Mouse (Mus musculus) embryonic facial prominence, embryonic 14.5 days (tissue): ENCODE measurements around the gene Cdk11b. TPM values are rescaled to one million over a fixed set of nuclear protein-coding genes. Genes with fewer than 3 reads are reported as not detected.

Source experiments
- ATAC-seq: fragments of 200-750 bp; cut with Nextera tagmentation; 2 replicates; pipeline ENCODE4 v1.8.0; 2017; ENCODE audit warnings: low read depth, moderate number of reproducible peaks, moderate TSS enrichment
- DNase-seq: peaks from one replicate; pipeline ENCODE4 v3.0.0-alpha.2; 2015; ENCODE audit warnings: low spot score
- H3K27ac ChIP-seq: fragments of 300-500 bp; sonication (generic); replicated peaks from 2 replicates; pipeline ENCODE4 v1.5.1; 2014; ENCODE audit warnings: low read depth, mild to moderate bottlenecking, low read length, moderate library complexity
- H3K27me3 ChIP-seq: fragments of 300-500 bp; sonication (generic); replicated peaks from 2 replicates; pipeline ENCODE4 v1.6.1; 2014; ENCODE audit warnings: low read length; ENCODE audit not compliant: control insufficient read depth, insufficient read depth
- H3K36me3 ChIP-seq: fragments of 300-500 bp; sonication (generic); 2 replicates; pipeline ENCODE4 v1.6.1; 2014; ENCODE audit warnings: low read length, mixed read lengths; ENCODE audit not compliant: control insufficient read depth, insufficient read depth
- H3K4me1 ChIP-seq: fragments of 300-500 bp; sonication (generic); 2 replicates; pipeline ENCODE4 v1.6.1; 2014; ENCODE audit warnings: antibody characterized with exemption, low read length; ENCODE audit not compliant: control insufficient read depth, insufficient read depth
- H3K4me2 ChIP-seq: fragments of 300-500 bp; sonication (generic); 2 replicates; pipeline ENCODE4 v1.6.1; 2014; ENCODE audit warnings: low read depth, mild to moderate bottlenecking, low read length, moderate library complexity, mixed read lengths
- H3K4me3 ChIP-seq: fragments of 300-500 bp; sonication (generic); 2 replicates; pipeline ENCODE4 v1.5.1; 2014; ENCODE audit warnings: low read depth, mild to moderate bottlenecking, low read length
- H3K9ac ChIP-seq: fragments of 300-500 bp; sonication (generic); 2 replicates; pipeline ENCODE4 v1.6.1; 2014; ENCODE audit warnings: low read depth, mild to moderate bottlenecking, low read length, moderate library complexity, mixed read lengths
- H3K9me3 ChIP-seq: fragments of 300-500 bp; sonication (generic); 2 replicates; pipeline ENCODE4 v1.6.1; 2016; ENCODE audit warnings: low read length; ENCODE audit not compliant: control insufficient read depth
- WGBS: fragments of 180-500 bp; shearing (Covaris S2); extraction: QIAGEN DNeasy Blood & Tissue Kit; methylation state at CpG from one replicate; pipeline ENCODE4 v1.1.7; 2014; 5-methylcytosine and 5-hydroxymethylcytosine counted together
- polyA plus RNA-seq: library from polyadenylated mRNA; unstranded; fragments of >200 nt; fragmentation: Nextera tagmentation; extraction: Ambion mirVana; gene quantifications from 2 replicates; pipeline ENCODE4 v1.2.1, GENCODE M21; 2014

Cdk11b gene
- 47.1 and 50.8 TPM in 2 replicates for polyA plus RNA-seq

- ATAC-seq (peak; percentile 100), DNase-seq (peak; percentile 100)
- no peaks in the 10 kb centered on the region for H3K9me3 ChIP-seq
- peaks cover 53% of the 10 kb centered on the region for H3K36me3 ChIP-seq
- peak within 1 kb of the TSS; percentile 66 for H3K4me2 ChIP-seq
- no peaks in the 10 kb centered on the region for H3K27me3 ChIP-seq
- peak within 1 kb of the TSS; percentile 82 for H3K9ac ChIP-seq
- H3K4me3 ChIP-seq: peak within 1 kb of the TSS; percentile 90
- peak within 1 kb of the TSS; percentile 91 for H3K27ac ChIP-seq
- peaks cover 5% of the 10 kb centered on the region; the same call in 1 of the 2 replicates for H3K4me1 ChIP-seq
- under 1% methylated on average over 50 of the region's 84 CpGs for WGBS
Measured at GRCm38 (mm10) chr4:155624338-155625291, at the start of gene Cdk11b. Gene Cdk11b (plus strand): TSS chr4:155624854.

GRCm38 (mm10) chr4:155574931-155575330 lies 49.7 kb upstream of the Cdk11b start:
- Histone ChIP-seq H3K27ac (no peak overlapping the region), H3K27me3 (no peaks in the 10 kb centered on the region), H3K9me3 (no peaks in the 10 kb centered on the region), H3K36me3 (peaks cover 32% of the 10 kb centered on the region), H3K4me2 (no peak overlapping the region), H3K4me1 (no peaks in the 10 kb centered on the region), H3K4me3 (no peak overlapping the region), H3K9ac (no peak overlapping the region)
- ATAC-seq (no peak), DNase-seq (no peak)
- WGBS: 87% methylated on average over 11 of the region's 11 CpGs

- no peak for ATAC-seq
- WGBS: 94% methylated on average over 8 of the region's 8 CpGs
- Histone ChIP-seq H3K4me3 (no peak overlapping the region), H3K36me3 (peaks cover 34% of the 10 kb centered on the region), H3K4me1 (no peaks in the 10 kb centered on the region), H3K4me2 (no peak overlapping the region), H3K9me3 (no peaks in the 10 kb centered on the region), H3K27ac (no peak overlapping the region), H3K9ac (no peak overlapping the region), H3K27me3 (no peaks in the 10 kb centered on the region)
- DNase-seq: no peak
Measured at GRCm38 (mm10) chr4:155575521-155575920, 49.1 kb upstream of the Cdk11b start.

GRCm38 (mm10) chr4:155577132-155577531 lies 47.5 kb upstream of the Cdk11b start:
- no peaks in the 10 kb centered on the region for H3K27me3 ChIP-seq
- WGBS: 95% methylated on average over 9 of the region's 9 CpGs
- H3K27ac ChIP-seq: no peak overlapping the region
- no peak for ATAC-seq
- no peaks in the 10 kb centered on the region for H3K4me1 ChIP-seq
- no peaks in the 10 kb centered on the region for H3K9me3 ChIP-seq
- no peak overlapping the region for H3K4me3 ChIP-seq
- peaks cover 38% of the 10 kb centered on the region for H3K36me3 ChIP-seq
- no peak for DNase-seq
- H3K4me2 ChIP-seq: no peak overlapping the region
- H3K9ac ChIP-seq: no peak overlapping the region

GRCm38 (mm10) chr4:155577741-155578140 lies 46.9 kb upstream of the Cdk11b start:
- Histone ChIP-seq H3K27ac (no peak overlapping the region), H3K4me2 (no peak overlapping the region), H3K36me3 (peaks cover 43% of the 10 kb centered on the region), H3K9me3 (no peaks in the 10 kb centered on the region), H3K27me3 (no peaks in the 10 kb centered on the region), H3K4me1 (no peaks in the 10 kb centered on the region), H3K9ac (no peak overlapping the region), H3K4me3 (no peak overlapping the region)
- no peak for DNase-seq
- WGBS: 88% methylated on average over 5 of the region's 5 CpGs
- ATAC-seq: no peak

- Histone ChIP-seq H3K27me3 (no peaks in the 10 kb centered on the region), H3K9me3 (no peaks in the 10 kb centered on the region), H3K9ac (no peak overlapping the region), H3K4me2 (no peak overlapping the region), H3K4me3 (no peak overlapping the region), H3K27ac (no peak overlapping the region), H3K4me1 (no peaks in the 10 kb centered on the region), H3K36me3 (peaks cover 44% of the 10 kb centered on the region)
- no peak for ATAC-seq
- 82% methylated on average over 7 of the region's 7 CpGs for WGBS
- no peak for DNase-seq
Measured at GRCm38 (mm10) chr4:155578336-155579125, 46.1 kb upstream of the Cdk11b start.

- Histone ChIP-seq H3K9ac (no peak overlapping the region), H3K4me3 (no peak overlapping the region), H3K9me3 (no peaks in the 10 kb centered on the region), H3K27me3 (no peaks in the 10 kb centered on the region), H3K36me3 (peaks cover 63% of the 10 kb centered on the region), H3K27ac (no peak overlapping the region), H3K4me1 (no peaks in the 10 kb centered on the region), H3K4me2 (no peak overlapping the region)
- 22% methylated on average over 1 of the region's 1 CpGs for WGBS
- ATAC-seq (no peak), DNase-seq (no peak)
Measured at GRCm38 (mm10) chr4:155580420-155580819, 44.2 kb upstream of the Cdk11b start.

- Histone ChIP-seq H3K9ac (no peak overlapping the region), H3K36me3 (peaks cover 75% of the 10 kb centered on the region), H3K27ac (no peak overlapping the region), H3K4me3 (no peak overlapping the region), H3K27me3 (no peaks in the 10 kb centered on the region), H3K4me2 (no peak overlapping the region), H3K4me1 (no peaks in the 10 kb centered on the region), H3K9me3 (no peaks in the 10 kb centered on the region)
- ATAC-seq: no peak
- DNase-seq: no peak
- 90% methylated on average over 6 of the region's 6 CpGs for WGBS
Measured at GRCm38 (mm10) chr4:155582279-155582905, 42.3 kb upstream of the Cdk11b start.
